ENCODE assay signal across 8 mouse cellular contexts in the genomic region with DNA sequence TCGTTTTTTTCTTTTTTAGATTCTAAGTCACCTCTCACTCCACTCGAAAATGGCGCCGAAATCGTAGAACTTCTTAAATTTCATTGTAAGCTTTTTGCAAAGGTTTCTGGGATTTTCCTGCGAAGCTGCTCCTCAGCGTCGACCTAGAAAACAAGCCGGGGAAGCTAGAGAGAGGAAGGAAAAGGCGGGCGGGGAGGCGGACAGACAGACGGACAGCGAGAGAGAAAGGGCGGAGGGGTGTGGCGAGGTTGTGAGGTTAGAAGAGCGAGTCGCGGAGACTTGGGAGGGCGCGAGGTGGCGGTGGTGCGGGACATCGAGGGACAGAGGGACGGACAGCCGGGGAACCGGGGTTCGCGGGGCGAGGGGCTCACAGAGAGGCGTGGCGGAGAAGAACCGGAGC.
DNase-seq lines count a peak whose midpoint lies in the region; ATAC-seq lines count a peak whose summit lies in the region.

No protein-coding gene starts in this region.

- 15% methylated on average over 32 of the region's 33 CpGs for WGBS in forebrain, embryonic 12.5 days
- WGBS in hindbrain, embryonic 15.5 days = 11% methylated on average over 31 of the region's 33 CpGs
- WGBS in liver, embryonic 11.5 days = 13% methylated on average over 27 of the region's 33 CpGs
- WGBS in midbrain, embryonic 16.5 days = 21% methylated on average over 28 of the region's 33 CpGs

- peaks cover 9% of the 10 kb centered on the region for H3K4me1 ChIP-seq in forebrain, embryonic 12.5 days
- H3K4me1 ChIP-seq in hindbrain, embryonic 15.5 days (replicated peaks) = peaks cover 4% of the 10 kb centered on the region; the same call in 1 of the 2 replicates
- no peaks in the 10 kb centered on the region; the same call in 1 of the 2 replicates for H3K4me1 ChIP-seq in liver, embryonic 11.5 days (replicated peaks; ENCODE audit: control insufficient read depth, insufficient read depth, low read length)
- no peaks in the 10 kb centered on the region for H3K4me1 ChIP-seq in midbrain, embryonic 16.5 days (ENCODE audit: control insufficient read depth, insufficient read depth, low read length)

- H3K4me3 ChIP-seq in forebrain, embryonic 12.5 days (replicated peaks) = peak overlapping the region; percentile 55
- peak overlapping the region; percentile 49 for H3K4me3 ChIP-seq in hindbrain, embryonic 15.5 days
- peak overlapping the region; percentile 68 for H3K4me3 ChIP-seq in liver, embryonic 11.5 days (ENCODE audit: low read depth, low read length)
- H3K4me3 ChIP-seq in midbrain, embryonic 16.5 days (ENCODE audit: low read depth, low read length) = peak overlapping the region; percentile 41

- peak overlapping the region; percentile 54 for H3K4me2 ChIP-seq in forebrain, embryonic 12.5 days
- H3K4me2 ChIP-seq in hindbrain, embryonic 15.5 days = peak overlapping the region; percentile 77
- H3K4me2 ChIP-seq in liver, embryonic 11.5 days = peak overlapping the region; percentile 70
- H3K4me2 ChIP-seq in midbrain, embryonic 16.5 days (ENCODE audit: low read length) = peak overlapping the region; percentile 49

- DNase-seq in CD4-positive, CD25-positive, alpha-beta regulatory T cell, adult 2 months (ENCODE audit: low read depth, low spot score) = peak; percentile 31
- DNase-seq in NIH3T3 (ENCODE audit: low read depth) = peak; percentile 59
- DNase-seq in liver, embryonic 11.5 days (ENCODE audit: low spot score) = peak; percentile 45
- peak; percentile 53 for DNase-seq in thymus, postnatal 14 days

- H3K27me3 ChIP-seq in forebrain, embryonic 12.5 days = peaks cover 8% of the 10 kb centered on the region; the same call in 1 of the 2 replicates
- H3K27me3 ChIP-seq in hindbrain, embryonic 15.5 days = peaks cover 14% of the 10 kb centered on the region; the same call in 1 of the 2 replicates
- peaks cover 9% of the 10 kb centered on the region for H3K27me3 ChIP-seq in liver, embryonic 11.5 days (replicated peaks; ENCODE audit: control insufficient read depth, insufficient read depth, low read length)
- peaks cover 2% of the 10 kb centered on the region; the same call in 1 of the 2 replicates for H3K27me3 ChIP-seq in midbrain, embryonic 16.5 days (ENCODE audit: control insufficient read depth, insufficient read depth, low read depth, low read length)

- H3K9ac ChIP-seq in forebrain, embryonic 12.5 days = peak overlapping the region; percentile 69
- peak overlapping the region; percentile 49; the same call in 1 of the 2 replicates for H3K9ac ChIP-seq in hindbrain, embryonic 15.5 days
- H3K9ac ChIP-seq in liver, embryonic 11.5 days (ENCODE audit: low read depth, low read length) = peak overlapping the region; percentile 83
- peak overlapping the region; percentile 32 for H3K9ac ChIP-seq in midbrain, embryonic 16.5 days (ENCODE audit: low read depth, low read length)

- H3K36me3 ChIP-seq in forebrain, embryonic 12.5 days (replicated peaks) = no peaks in the 10 kb centered on the region
- no peaks in the 10 kb centered on the region for H3K36me3 ChIP-seq in hindbrain, embryonic 15.5 days
- no peaks in the 10 kb centered on the region for H3K36me3 ChIP-seq in liver, embryonic 11.5 days (ENCODE audit: control insufficient read depth, insufficient read depth, low read length)
- H3K36me3 ChIP-seq in midbrain, embryonic 16.5 days (ENCODE audit: control insufficient read depth, insufficient read depth, low read length) = no peaks in the 10 kb centered on the region

- H3K9me3 ChIP-seq in forebrain, embryonic 12.5 days = no peaks in the 10 kb centered on the region
- H3K9me3 ChIP-seq in hindbrain, embryonic 15.5 days = no peaks in the 10 kb centered on the region
- H3K9me3 ChIP-seq in liver, embryonic 11.5 days (ENCODE audit: control insufficient read depth, low read length) = no peaks in the 10 kb centered on the region
- no peaks in the 10 kb centered on the region for H3K9me3 ChIP-seq in midbrain, embryonic 16.5 days (replicated peaks; ENCODE audit: control insufficient read depth, low read length, poor library complexity, severe bottlenecking)

- peak; percentile 48 for ATAC-seq in forebrain, embryonic 12.5 days (ENCODE audit: low FRiP score)
- ATAC-seq in hindbrain, embryonic 15.5 days (ENCODE audit: low FRiP score, low read depth) = peak; percentile 39; the same call in 1 of the 2 replicates
- peak; percentile 44; the same call in 1 of the 2 replicates for ATAC-seq in liver, embryonic 11.5 days (replicated peaks; ENCODE audit: low FRiP score)
- ATAC-seq in midbrain, embryonic 16.5 days = peak; percentile 52; the same call in 1 of the 2 replicates
- no peak for ATAC-seq in inflammation-experienced regulatory T-cells, adult 6 months

- peak overlapping the region; percentile 83 for H3K27ac ChIP-seq in forebrain, embryonic 12.5 days
- H3K27ac ChIP-seq in hindbrain, embryonic 15.5 days (replicated peaks) = peak overlapping the region; percentile 69
- H3K27ac ChIP-seq in liver, embryonic 11.5 days (ENCODE audit: low read depth, low read length) = peak overlapping the region; percentile 89
- H3K27ac ChIP-seq in midbrain, embryonic 16.5 days (ENCODE audit: low read length) = no peak overlapping the region

Comparison
In these comparisons a context has a peak if more than half of its experiments do, and no peak if none do; other contexts are left out.
1. H3K9ac ChIP-seq: peak in every context shown above with its lines; median percentile 83 in liver, embryonic 11.5 days; 69 in forebrain, embryonic 12.5 days; 49 in hindbrain, embryonic 15.5 days; 32 in midbrain, embryonic 16.5 days.